Mouse (Mus musculus): ENCODE results near the gene Mrps36. TPM values are rescaled to one million over a fixed set of nuclear protein-coding genes. Genes with fewer than 3 reads are reported as not detected.

The Mrps36 gene
- 108 TPM for polyA plus RNA-seq (2014; fragmentation: Illumina TruSeq; extraction: RNeasy Lipid Tissue Mini Kit (QIAGEN cat#74804); ENCODE audit: low read depth, low replicate concordance)

GRCm38 (mm10) chr13:100744036-100744744 is at the start of gene Mrps36:
Mrps36 (minus strand) TSS chr13:100744659.

GRCm38 (mm10) chr13:100786414-100786867 is 42.0 kb upstream of the Mrps36 start, which contains the start of gene Ccnb1:
Ccnb1 (minus strand) TSS chr13:100786570.

GRCm38 (mm10) chr13:100775252-100776055 is 31.0 kb upstream of the Mrps36 start, which contains the start of gene Cenph:
Cenph (minus strand) TSS chr13:100775899.

GRCm38 (mm10) chr13:100730861-100731176 is 13.6 kb downstream of the Mrps36 start, which contains the start of gene Cdk7:
Cdk7 (minus strand) TSS chr13:100730939.

Other genes with a start within 250 kb of the Mrps36 start
- 192 TPM for gene Ocln, start 191.9 kb downstream of the Mrps36 start, polyA plus RNA-seq (2014; fragmentation: Illumina TruSeq; extraction: RNeasy Lipid Tissue Mini Kit (QIAGEN cat#74804); ENCODE audit: low read depth, low replicate concordance)
- gene Marveld2, start 127.7 kb downstream of the Mrps36 start, polyA plus RNA-seq (2014; fragmentation: Illumina TruSeq; extraction: RNeasy Lipid Tissue Mini Kit (QIAGEN cat#74804); ENCODE audit: low read depth, low replicate concordance) = 29.9 TPM
- gene Ak6, start 93.7 kb downstream of the Mrps36 start, polyA plus RNA-seq (2014; fragmentation: Illumina TruSeq; extraction: RNeasy Lipid Tissue Mini Kit (QIAGEN cat#74804); ENCODE audit: low read depth, low replicate concordance) = 130 TPM
- gene Rad17, start 93.6 kb downstream of the Mrps36 start, polyA plus RNA-seq (2014; fragmentation: Illumina TruSeq; extraction: RNeasy Lipid Tissue Mini Kit (QIAGEN cat#74804); ENCODE audit: low read depth, low replicate concordance) = 53.6 TPM
- 8.7 TPM for gene Taf9, start 93.1 kb downstream of the Mrps36 start, polyA plus RNA-seq (2014; fragmentation: Illumina TruSeq; extraction: RNeasy Lipid Tissue Mini Kit (QIAGEN cat#74804); ENCODE audit: low read depth, low replicate concordance)
- gene Ccdc125, start 74.9 kb downstream of the Mrps36 start, polyA plus RNA-seq (2014; fragmentation: Illumina TruSeq; extraction: RNeasy Lipid Tissue Mini Kit (QIAGEN cat#74804); ENCODE audit: low read depth, low replicate concordance) = 7.8 TPM
- 51.2 TPM for gene Cdk7, start 13.7 kb downstream of the Mrps36 start, polyA plus RNA-seq (2014; fragmentation: Illumina TruSeq; extraction: RNeasy Lipid Tissue Mini Kit (QIAGEN cat#74804); ENCODE audit: low read depth, low replicate concordance)
- gene Cenph, start 31.2 kb upstream of the Mrps36 start, polyA plus RNA-seq (2014; fragmentation: Illumina TruSeq; extraction: RNeasy Lipid Tissue Mini Kit (QIAGEN cat#74804); ENCODE audit: low read depth, low replicate concordance) = 8.2 TPM
- gene Ccnb1, start 41.9 kb upstream of the Mrps36 start, polyA plus RNA-seq (2014; fragmentation: Illumina TruSeq; extraction: RNeasy Lipid Tissue Mini Kit (QIAGEN cat#74804); ENCODE audit: low read depth, low replicate concordance) = 22.2 TPM
- gene Slc30a5, start 88.8 kb upstream of the Mrps36 start, polyA plus RNA-seq (2014; fragmentation: Illumina TruSeq; extraction: RNeasy Lipid Tissue Mini Kit (QIAGEN cat#74804); ENCODE audit: low read depth, low replicate concordance) = 133 TPM